Comparison of ENCODE assay signal across 8 mouse cellular contexts in genomic region chr17:23960084-23960738, GRCm38 (mm10). TPM values are rescaled to one million over a fixed set of nuclear protein-coding genes. Genes with fewer than 3 reads are reported as not detected.
DNase-seq lines count a peak whose midpoint lies in the region; ATAC-seq and TF ChIP-seq lines count a peak whose summit lies in the region.

No protein-coding gene starts in this region.

- no peak for TF ChIP-seq POLR2A in small intestine, adult 2 months (IDR thresholded peaks at IDR 0.05; ENCODE audit: low read depth, low read length)

- peaks cover 9% of the 10 kb centered on the region for H3K4me1 ChIP-seq in intestine, embryonic 16.5 days (ENCODE audit: control insufficient read depth, insufficient read depth, low read length)
- no peaks in the 10 kb centered on the region for H3K4me1 ChIP-seq in midbrain, embryonic 12.5 days
- H3K4me1 ChIP-seq in small intestine, adult 2 months (ENCODE audit: control insufficient read depth, insufficient read depth, insufficient read length, low read length) = peaks cover 25% of the 10 kb centered on the region; the same call in 1 of the 2 replicates

- H3K9ac ChIP-seq in intestine, embryonic 16.5 days (ENCODE audit: low read depth, low read length) = peak overlapping the region; percentile 48; the same call in 1 of the 2 replicates
- no peak overlapping the region for H3K9ac ChIP-seq in midbrain, embryonic 12.5 days (replicated peaks)

- intact Hi-C loops in left cerebral cortex, postnatal 25 days (cut with DNase I) = loop anchor here (1.0 to 5.0 kb wide), 3 partner anchors 86 to 188 kb away; partner anchors contain the start of gene Flywch1

- ATAC-seq in intestine, embryonic 16.5 days = peak; percentile 88
- peak; percentile 93 for ATAC-seq in midbrain, embryonic 12.5 days (ENCODE audit: low FRiP score, low read depth)

- no peaks in the 10 kb centered on the region for H3K36me3 ChIP-seq in intestine, embryonic 16.5 days (ENCODE audit: control insufficient read depth, insufficient read depth, low read length)
- no peaks in the 10 kb centered on the region for H3K36me3 ChIP-seq in midbrain, embryonic 12.5 days
- no peaks in the 10 kb centered on the region for H3K36me3 ChIP-seq in small intestine, adult 2 months (ENCODE audit: control insufficient read depth, insufficient read depth, low read length)

- TF ChIP-seq CTCF in small intestine, adult 2 months (IDR thresholded peaks at IDR 0.05; ENCODE audit: extremely low read depth, insufficient read length, insufficient replicate concordance, low read depth, low read length) = peak; percentile 94; the same call in 1 of the 2 replicates

- H3K9me3 ChIP-seq in intestine, embryonic 16.5 days (ENCODE audit: control insufficient read depth, low read length) = no peaks in the 10 kb centered on the region
- H3K9me3 ChIP-seq in midbrain, embryonic 12.5 days = no peaks in the 10 kb centered on the region

- 38% methylated on average over 3 of the region's 3 CpGs for WGBS in intestine, embryonic 16.5 days
- WGBS in midbrain, embryonic 12.5 days = 45% methylated on average over 3 of the region's 3 CpGs
- WGBS in small intestine, adult 2 months = 37% methylated on average over 3 of the region's 3 CpGs

- H3K27me3 ChIP-seq in intestine, embryonic 16.5 days (replicated peaks; ENCODE audit: control insufficient read depth, insufficient read depth, low read length) = no peaks in the 10 kb centered on the region
- no peaks in the 10 kb centered on the region for H3K27me3 ChIP-seq in midbrain, embryonic 12.5 days
- no peaks in the 10 kb centered on the region for H3K27me3 ChIP-seq in small intestine, adult 2 months (ENCODE audit: control insufficient read depth, insufficient read depth, low read length)

- DNase-seq in 3134 (ENCODE audit: extremely low read depth, insufficient read length, low spot score) = peak; percentile 39
- peak; percentile 84 for DNase-seq in adrenal gland, postnatal 10 days
- DNase-seq in embryo, embryonic 9.5 days (ENCODE audit: extremely low spot score) = peak; percentile 88
- DNase-seq in gastrocnemius, postnatal 4 days (ENCODE audit: low spot score in 2 of 2) = peak; percentile 57 to 67
- DNase-seq in left cerebral cortex, postnatal 25 days (ENCODE audit: low spot score in 2 of 2) = peak; percentile 85 to 91

- peak overlapping the region; percentile 58 for H3K27ac ChIP-seq in intestine, embryonic 16.5 days (ENCODE audit: low read length)
- H3K27ac ChIP-seq in midbrain, embryonic 12.5 days (replicated peaks) = no peak overlapping the region
- H3K27ac ChIP-seq in small intestine, adult 2 months (ENCODE audit: insufficient read depth, low read depth, low read length) = peak overlapping the region; percentile 76

- no peak overlapping the region for H3K4me2 ChIP-seq in intestine, embryonic 16.5 days (ENCODE audit: low read depth, low read length)
- no peak overlapping the region for H3K4me2 ChIP-seq in midbrain, embryonic 12.5 days (replicated peaks)

- H3K4me3 ChIP-seq in intestine, embryonic 16.5 days (ENCODE audit: low read length) = no peak overlapping the region
- H3K4me3 ChIP-seq in midbrain, embryonic 12.5 days = no peak overlapping the region
- no peak overlapping the region for H3K4me3 ChIP-seq in small intestine, adult 2 months (ENCODE audit: low read depth, low read length)

RNA-seq across cellular contexts. Expression of gene Sbpl, which starts 5.1 kb away (rescaled TPM):
- total RNA-seq in adrenal gland, postnatal 10 days (2021) = not detected
- total RNA-seq in gastrocnemius, postnatal 4 days (2021) = not detected
- polyA plus RNA-seq in intestine, embryonic 16.5 days (2015; fragmentation: Nextera tagmentation; extraction: Ambion mirVana) = not detected in 2 replicates
- total RNA-seq in left cerebral cortex, postnatal 25 days (2021) = not detected
- not detected in 2 replicates for polyA plus RNA-seq in midbrain, embryonic 12.5 days (2016; fragmentation: Nextera tagmentation; extraction: Ambion mirVana)
- polyA plus RNA-seq in small intestine, adult 2 months (2012; rRNA removed) = not detected in 2 replicates

RNA-seq across cellular contexts. Expression of gene Sbp, which starts 18.7 kb away (rescaled TPM):
- total RNA-seq in adrenal gland, postnatal 10 days (2021) = not detected
- total RNA-seq in gastrocnemius, postnatal 4 days (2021) = not detected
- polyA plus RNA-seq in intestine, embryonic 16.5 days (2015; fragmentation: Nextera tagmentation; extraction: Ambion mirVana) = not detected in 2 replicates
- not detected for total RNA-seq in left cerebral cortex, postnatal 25 days (2021)
- not detected in 2 replicates for polyA plus RNA-seq in midbrain, embryonic 12.5 days (2016; fragmentation: Nextera tagmentation; extraction: Ambion mirVana)
- polyA plus RNA-seq in small intestine, adult 2 months (2012; rRNA removed) = not detected in 2 replicates

RNA-seq across cellular contexts. Expression of gene Prss30, which starts 20.2 kb away (rescaled TPM):
- under 1 TPM in 1 of 2 experiments, not detected in 1; 0.24 TPM for total RNA-seq in adrenal gland, postnatal 10 days (2021)
- not detected for total RNA-seq in gastrocnemius, postnatal 4 days (2021)
- polyA plus RNA-seq in intestine, embryonic 16.5 days (2015; fragmentation: Nextera tagmentation; extraction: Ambion mirVana) = 3.2 and 4.3 TPM in 2 replicates
- under 1 TPM; 0.30 to 0.44 TPM for total RNA-seq in left cerebral cortex, postnatal 25 days (2021)
- not detected in 2 replicates for polyA plus RNA-seq in midbrain, embryonic 12.5 days (2016; fragmentation: Nextera tagmentation; extraction: Ambion mirVana)
- 22.9 and 150 TPM in 2 replicates for polyA plus RNA-seq in small intestine, adult 2 months (2012; rRNA removed)

RNA-seq across cellular contexts. Expression of gene Prss22, which starts 37.7 kb away (rescaled TPM):
- not detected for total RNA-seq in adrenal gland, postnatal 10 days (2021)
- total RNA-seq in gastrocnemius, postnatal 4 days (2021) = not detected
- polyA plus RNA-seq in intestine, embryonic 16.5 days (2015; fragmentation: Nextera tagmentation; extraction: Ambion mirVana) = 0.13 and 0.26 TPM in 2 replicates
- total RNA-seq in left cerebral cortex, postnatal 25 days (2021) = 1 to 10 TPM; 1.2 to 1.6 TPM
- 0.17 TPM in 1 of 2 replicates, not detected in the other for polyA plus RNA-seq in midbrain, embryonic 12.5 days (2016; fragmentation: Nextera tagmentation; extraction: Ambion mirVana)
- polyA plus RNA-seq in small intestine, adult 2 months (2012; rRNA removed) = 0.06 and 0.25 TPM in 2 replicates

RNA-seq across cellular contexts. Expression of gene Dcpp3, which starts 43.0 kb away (rescaled TPM):
- not detected for total RNA-seq in adrenal gland, postnatal 10 days (2021)
- not detected for total RNA-seq in gastrocnemius, postnatal 4 days (2021)
- polyA plus RNA-seq in intestine, embryonic 16.5 days (2015; fragmentation: Nextera tagmentation; extraction: Ambion mirVana) = not detected in 2 replicates
- not detected for total RNA-seq in left cerebral cortex, postnatal 25 days (2021)
- not detected in 2 replicates for polyA plus RNA-seq in midbrain, embryonic 12.5 days (2016; fragmentation: Nextera tagmentation; extraction: Ambion mirVana)
- not detected in 2 replicates for polyA plus RNA-seq in small intestine, adult 2 months (2012; rRNA removed)
